Mouse (Mus musculus) spleen, adult 2 months (tissue): Measurements from ENCODE around the gene 4921504E06Rik.

Source experiments
- CTCF ChIP-seq: fragments of 200-500 bp; IDR thresholded peaks from 2 replicates; pipeline ENCODE4 v1.5.1; 2011; ENCODE audit warnings: mild to moderate bottlenecking, inconsistent platforms; ENCODE audit not compliant: insufficient read depth, insufficient read length, insufficient replicate concordance; ENCODE audit errors: extremely low read depth
- POLR2A ChIP-seq: fragments of 200-500 bp; IDR thresholded peaks from 2 replicates; pipeline ENCODE4 v1.6.1; 2011; ENCODE audit warnings: low read depth, low read length, inconsistent platforms

- no peak for TF ChIP-seq CTCF
- no peak for TF ChIP-seq POLR2A
These were observed 33.1 kb downstream of the 4921504E06Rik start for GRCm38 (mm10) chr2:19520617-19521016.
